Mouse (Mus musculus) gastrocnemius, postnatal 36 days (tissue): ENCODE measurements around the gene Clcn3. TPM values are rescaled to one million over a fixed set of nuclear protein-coding genes. Genes with fewer than 3 reads are reported as not detected.

Source experiments
- DNase-seq, 2 experiments: peaks; one replicate each; pipeline ENCODE4 v3.0.0; 2022
- intact Hi-C: fragments of 180-260 bp; cut with DNase I; formaldehyde crosslinking; loops from one replicate; pipeline ENCODE4 v1.15.1; 2025
- total RNA-seq, 2 experiments: library from RNA; stranded (reverse); gene quantifications; 2 replicates each; pipeline ENCODE4 v1.2.3; 2021

The Clcn3 gene
- total RNA-seq, 2 experiments from 2014 or later: 24.3 to 25.4 TPM

- DNase-seq: peak; percentile 24 to 54
- intact Hi-C loops: no loop called here
Measured at GRCm38 (mm10) chr8:60954281-60955014, 28.7 kb downstream of the Clcn3 start.

DNA sequence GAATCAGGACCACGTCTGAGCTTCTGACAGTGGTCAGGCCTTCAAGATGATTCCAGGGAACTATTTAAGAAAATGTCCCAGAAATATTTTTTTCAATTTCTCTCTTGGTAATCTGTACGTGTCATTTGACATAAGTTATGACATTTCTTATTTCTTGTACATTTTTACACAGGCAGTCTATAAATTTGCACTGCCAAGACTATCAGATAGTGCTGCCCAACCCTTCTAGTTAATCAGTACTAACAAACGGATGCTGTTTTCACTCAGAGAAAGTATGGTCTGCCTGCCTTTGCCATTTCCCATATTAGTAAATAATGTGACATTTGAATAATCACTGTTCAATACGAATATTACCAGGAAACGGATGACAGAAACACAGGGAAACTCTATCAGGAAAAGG, 30.3 kb downstream of the Clcn3 start:
- DNase-seq: no peak
- intact Hi-C loops: no loop called here

DNA sequence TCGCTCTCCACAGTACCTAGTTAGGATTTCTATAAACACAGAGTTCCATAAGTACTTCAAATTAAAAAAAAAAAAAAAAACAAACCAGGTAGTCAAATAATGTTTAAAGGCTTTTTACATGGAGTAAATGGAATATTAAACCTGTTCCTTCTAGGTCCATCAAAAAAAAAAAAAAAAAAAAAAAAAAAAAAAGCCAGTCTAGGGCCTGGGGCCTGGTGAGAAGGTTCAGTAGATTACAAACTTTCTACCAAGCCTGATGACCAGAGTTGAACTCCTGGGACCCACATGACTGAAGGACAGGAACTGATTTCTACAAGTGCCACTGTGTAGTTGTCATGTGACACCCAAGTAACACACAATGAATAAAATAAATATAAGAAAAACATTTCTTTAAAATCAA, 31.3 kb downstream of the Clcn3 start:
- intact Hi-C loops: no loop called here
- DNase-seq: no peak

GRCm38 (mm10) chr8:60951271-60951670, 31.8 kb downstream of the Clcn3 start:
- DNase-seq: no peak
- intact Hi-C loops: no loop called here

GRCm38 (mm10) chr8:60949859-60950258, 33.2 kb downstream of the Clcn3 start:
- DNase-seq: no peak
- intact Hi-C loops: no loop called here

DNA sequence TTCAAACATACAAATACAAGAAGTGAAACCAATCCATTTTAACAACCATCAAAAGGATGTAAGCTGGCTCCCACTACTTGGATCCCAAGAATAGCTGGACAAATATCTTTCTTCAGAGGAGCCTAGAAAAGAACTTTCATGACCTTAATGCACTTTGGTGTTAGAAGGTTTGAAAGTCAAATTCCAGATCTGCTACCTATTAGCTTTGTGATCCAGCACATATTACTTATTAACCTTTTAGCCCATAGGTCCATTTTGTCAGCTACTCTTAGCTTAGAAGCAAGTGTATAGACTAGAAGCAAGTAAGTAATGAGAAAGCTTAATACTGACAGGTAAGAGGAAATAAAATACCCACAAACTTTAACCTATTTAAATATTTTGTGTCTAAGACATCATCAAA, 35.6 kb downstream of the Clcn3 start:
- intact Hi-C loops: no loop called here
- DNase-seq: no peak

DNA sequence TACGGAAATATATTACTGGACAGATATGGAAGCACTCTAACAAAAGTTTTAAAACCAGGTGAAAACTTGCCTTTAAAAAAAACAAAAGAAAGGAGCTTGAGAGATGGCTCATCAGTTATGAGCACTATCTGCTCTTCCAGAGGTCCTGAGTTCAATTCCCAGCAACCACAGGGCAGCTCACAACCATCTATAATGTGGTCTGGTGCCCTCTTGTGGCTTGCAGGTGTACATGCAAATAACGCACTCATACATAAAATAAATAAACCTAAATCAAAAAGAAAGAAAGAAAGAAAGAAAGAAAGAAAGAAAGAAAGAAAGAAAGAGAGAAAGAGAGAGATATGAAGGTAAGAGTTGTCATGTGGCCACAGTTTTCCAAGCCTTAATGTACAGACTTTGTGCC, 40.2 kb downstream of the Clcn3 start:
- intact Hi-C loops: no loop called here
- DNase-seq: no peak

DNA sequence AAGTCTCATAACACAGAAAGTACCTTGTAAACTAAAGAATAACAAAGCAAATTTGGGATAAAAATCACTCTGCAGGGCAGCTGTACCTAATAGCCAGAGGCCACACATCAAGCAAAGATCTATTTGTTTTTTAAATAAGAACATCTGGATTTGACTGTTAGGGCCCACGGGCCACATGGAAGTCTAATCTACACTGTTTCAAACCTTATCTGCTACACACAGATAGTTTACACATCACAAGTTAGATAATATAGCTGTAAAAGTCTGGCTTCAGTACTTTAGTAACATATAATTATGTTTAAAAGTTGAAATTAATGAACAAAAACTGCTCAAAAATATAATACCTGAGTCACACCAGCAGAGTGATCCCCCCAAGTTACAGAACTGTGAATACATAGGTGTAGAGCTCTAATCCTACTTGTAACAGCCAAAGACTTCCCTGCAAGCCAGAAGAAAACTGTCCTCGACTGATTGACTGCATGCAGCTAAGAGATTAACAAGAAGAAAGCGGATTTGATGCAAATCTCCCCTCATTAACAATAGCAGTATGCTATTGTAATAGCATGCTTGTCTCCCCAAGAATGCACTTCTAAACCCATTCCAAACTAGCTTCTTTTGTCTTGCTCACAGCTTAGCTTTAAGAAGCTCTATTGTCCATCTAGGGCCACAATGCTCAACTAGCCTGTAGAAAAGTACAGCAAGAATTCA, 44.2 kb downstream of the Clcn3 start:
- intact Hi-C loops: no loop called here
- DNase-seq: no peak

GRCm38 (mm10) chr8:60933617-60934016, 49.5 kb downstream of the Clcn3 start:
- intact Hi-C loops: no loop called here
- DNase-seq: no peak

DNA sequence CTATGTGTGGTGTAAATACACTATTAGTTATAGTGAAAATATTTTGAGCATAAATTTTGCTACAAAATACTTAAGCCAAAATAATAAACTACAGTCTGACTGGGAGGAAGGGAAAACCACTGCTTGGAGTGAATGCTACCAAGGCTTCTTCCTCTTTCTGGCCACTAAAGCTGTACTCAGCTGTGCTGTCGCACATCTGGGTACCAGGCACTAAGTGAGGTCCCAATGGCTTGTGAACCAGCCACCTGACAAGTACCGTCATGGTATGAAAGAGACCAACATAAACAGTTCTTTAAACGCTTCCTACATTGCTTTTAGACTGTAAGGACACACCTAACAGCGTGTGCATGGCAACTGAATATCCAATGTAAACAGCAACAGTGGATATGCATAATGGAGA, 62.9 kb downstream of the Clcn3 start:
- intact Hi-C loops: no loop called here

GRCm38 (mm10) chr8:60919069-60919468, 64.0 kb downstream of the Clcn3 start:
- no peak for DNase-seq
- intact Hi-C loops: no loop called here

More for the DNA sequence above, 62.9 kb downstream of the Clcn3 start:
- DNase-seq: no peak

GRCm38 (mm10) chr8:60912554-60912953, 70.5 kb downstream of the Clcn3 start:
- DNase-seq: no peak
- intact Hi-C loops: no loop called here

DNA sequence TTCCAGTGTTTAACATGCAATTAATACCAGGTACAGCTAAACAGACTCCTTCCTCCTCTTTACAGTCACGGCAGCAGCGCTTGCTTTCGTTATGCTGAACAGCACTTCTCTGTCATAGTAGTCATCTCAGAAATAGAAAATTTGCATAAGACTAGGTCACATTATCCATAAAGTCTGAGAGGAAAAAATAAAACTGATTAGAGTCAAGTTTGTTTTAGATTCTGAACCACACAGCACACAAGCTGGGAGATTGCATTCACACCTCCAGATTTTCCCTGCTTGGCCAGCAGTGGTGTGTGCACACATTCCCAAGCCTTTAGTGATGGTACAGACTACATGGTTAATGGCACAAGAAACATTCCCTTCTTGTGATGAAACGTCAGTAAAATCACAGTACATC, 71.0 kb downstream of the Clcn3 start:
- intact Hi-C loops: no loop called here
- no peak for DNase-seq

DNA sequence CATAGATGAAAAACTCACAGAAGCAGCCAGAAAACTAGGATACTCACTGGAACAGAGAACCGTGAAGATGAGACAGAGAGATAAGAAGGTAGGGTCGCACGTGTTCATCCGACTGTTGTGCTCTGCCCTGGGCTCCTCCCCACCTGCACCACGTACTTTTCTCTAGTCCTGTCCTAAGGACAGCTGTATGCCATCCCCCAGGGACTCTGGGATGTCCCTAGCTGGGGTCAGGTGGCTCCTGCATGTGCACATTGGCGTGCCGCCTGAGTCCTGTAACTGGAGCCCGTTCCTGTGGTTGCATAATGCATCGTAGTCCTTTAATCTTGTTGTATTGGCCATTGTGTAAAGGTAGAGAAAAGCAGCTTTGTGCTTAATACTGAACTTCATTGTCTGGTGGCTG, 83.0 kb downstream of the Clcn3 start:
- intact Hi-C loops: no loop called here
- DNase-seq: peak; percentile 18 to 19

DNA sequence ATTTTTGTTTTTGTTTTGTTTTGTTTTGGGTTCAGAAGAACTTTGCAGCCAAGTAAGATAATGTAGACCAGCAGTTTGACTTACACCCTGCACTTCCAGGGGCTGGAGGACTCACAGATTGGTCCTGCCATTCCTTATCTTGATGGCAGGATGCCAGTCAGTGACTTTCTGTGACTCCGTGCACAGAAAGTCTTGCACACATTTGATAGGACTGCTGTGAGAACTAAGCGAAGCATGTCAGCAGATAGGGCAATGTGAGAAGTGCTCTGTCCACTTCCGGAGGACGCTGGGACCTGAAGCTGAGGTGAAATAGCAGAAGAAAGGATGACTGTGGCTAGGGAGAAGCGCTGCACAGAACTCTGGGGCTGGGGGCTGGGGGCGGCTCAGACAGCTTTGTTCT, 87.2 kb downstream of the Clcn3 start:
- intact Hi-C loops: no loop called here

DNA sequence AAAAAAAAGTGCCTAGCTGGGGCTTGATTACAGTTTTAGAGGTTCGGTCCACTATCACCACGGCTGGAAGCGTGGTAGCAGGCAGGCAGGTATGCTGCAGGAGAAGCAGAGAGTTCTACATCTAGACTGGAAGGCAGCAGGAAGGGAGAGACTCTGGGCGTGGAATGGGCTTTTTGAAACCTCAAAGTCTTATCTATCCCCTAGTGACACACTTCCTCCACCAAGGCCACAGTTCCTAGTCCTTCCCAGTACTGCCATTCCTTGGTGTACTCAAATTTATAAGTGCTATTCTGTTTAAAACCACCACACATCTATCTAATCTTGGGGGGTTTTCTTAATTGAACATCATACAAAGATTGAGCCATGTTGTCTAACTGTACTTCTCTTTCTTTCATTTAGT, 91.3 kb downstream of the Clcn3 start:
- DNase-seq: no peak
- intact Hi-C loops: no loop called here

More for the DNA sequence above, 87.2 kb downstream of the Clcn3 start:
- no peak for DNase-seq

DNA sequence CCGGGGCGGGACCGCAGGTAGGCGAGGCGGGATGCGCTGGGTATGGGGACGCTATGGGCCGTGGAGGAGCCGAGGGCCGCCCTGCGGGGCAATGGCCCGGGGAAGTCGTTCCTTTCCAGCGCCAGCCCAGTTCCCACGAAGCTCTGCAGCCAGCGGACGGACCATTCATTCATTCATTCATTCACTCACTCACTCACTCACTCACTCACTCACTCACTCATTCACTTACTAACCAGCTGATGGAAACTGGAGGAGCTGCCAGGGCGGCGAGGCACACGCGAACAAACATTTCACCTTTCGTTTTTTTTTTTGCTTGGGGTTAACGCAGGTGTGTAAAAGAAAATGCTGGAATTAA, 92.6 kb downstream of the Clcn3 start:
- DNase-seq: no peak
- intact Hi-C loops: no loop called here

- DNase-seq: peak; percentile 84 to 94
- intact Hi-C loops: no loop called here
Measured at GRCm38 (mm10) chr8:60889843-60890519, 93.1 kb downstream of the Clcn3 start, which contains the start of gene Hpf1. TSS of gene Hpf1 (plus strand) at chr8:60890418.

DNA sequence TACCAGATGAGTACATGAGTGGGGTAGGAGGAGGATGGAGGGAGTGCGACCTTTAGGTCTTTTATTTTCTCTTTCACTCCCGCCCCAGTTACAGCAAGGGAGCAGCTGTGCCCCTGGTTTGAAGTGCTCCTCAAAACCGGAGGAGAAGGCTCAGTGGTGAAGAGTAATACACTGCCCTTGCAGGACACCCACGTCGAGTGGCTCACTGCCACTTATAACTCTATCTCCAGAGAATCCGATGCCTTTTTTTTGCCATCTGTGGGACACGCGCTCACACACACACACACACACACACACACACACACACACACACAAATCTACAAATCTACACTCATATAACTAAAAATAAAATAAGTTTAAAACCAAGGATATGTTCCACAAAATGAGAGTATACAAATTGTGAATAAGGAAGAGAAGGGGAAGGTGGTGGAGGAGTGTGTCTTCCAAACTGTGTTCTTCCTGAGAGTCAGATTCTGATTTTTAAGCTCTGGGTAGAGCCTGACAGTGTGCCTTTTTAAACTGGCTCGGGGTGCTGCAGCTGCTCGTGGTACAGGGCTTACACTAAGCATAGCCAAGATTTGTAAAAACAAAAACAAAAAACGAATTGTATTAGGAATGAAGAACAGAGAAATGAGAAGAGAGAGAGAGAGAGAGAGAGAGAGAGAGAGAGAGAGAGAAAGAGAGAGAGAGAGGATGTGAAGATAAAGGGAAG, 93.8 kb downstream of the Clcn3 start:
- DNase-seq: no peak
- intact Hi-C loops: no loop called here

GRCm38 (mm10) chr8:60886736-60887135, 96.4 kb downstream of the Clcn3 start:
- DNase-seq: no peak
- intact Hi-C loops: no loop called here
